In genomic region chr9:61436104-61436503, GRCm38 (mm10) we compare ENCODE assay signal across 15 mouse cellular contexts.
A peak's percentile ranks its signal among the peaks of the same experiment; 100 is the strongest.
DNase-seq lines count a peak whose midpoint lies in the region; ATAC-seq and TF ChIP-seq lines count a peak whose summit lies in the region.
"Had no signal": no experiment of that assay in that cellular context is flagged by ENCODE, and none has a peak within 500 bp of the region (broad histone marks: within the 10 kb centered on the region; RNA-seq: fewer than 3 reads in every experiment).

No protein-coding gene starts in this region.

- no peaks in the 10 kb centered on the region for H3K36me3 ChIP-seq in kidney, embryonic 14.5 days (ENCODE audit: control insufficient read depth, insufficient read depth, low read length)
- H3K36me3 ChIP-seq in midbrain, postnatal 0 days (ENCODE audit: insufficient read depth, low read length): no peaks in the 10 kb centered on the region
- H3K36me3 ChIP-seq in midbrain, embryonic 14.5 days (ENCODE audit: control insufficient read depth, insufficient read depth, low read length): no peaks in the 10 kb centered on the region
- no peaks in the 10 kb centered on the region for H3K36me3 ChIP-seq in neural tube, embryonic 15.5 days
- H3K36me3 ChIP-seq: embryonic facial prominence, embryonic 15.5 days; forebrain, embryonic 15.5 days; heart, embryonic 13.5 days; hindbrain, embryonic 12.5 days; liver, embryonic 15.5 days had no signal

- DNase-seq in cerebellum, postnatal 10 days: peak; percentile 55 to 58
- DNase-seq in cerebellum, postnatal 36 days: no peak
- peak; percentile 29 to 58 for DNase-seq in kidney, postnatal 25 days
- DNase-seq in midbrain, postnatal 0 days (ENCODE audit: low spot score): peak; percentile 35
- DNase-seq in midbrain, embryonic 14.5 days: no peak
- DNase-seq: thymus, postnatal 4 days had no signal

- H3K4me1 ChIP-seq in kidney, embryonic 14.5 days (ENCODE audit: control insufficient read depth, insufficient read depth, low read length): peaks cover 7% of the 10 kb centered on the region; the same call in 1 of the 2 replicates
- H3K4me1 ChIP-seq in midbrain, postnatal 0 days (ENCODE audit: insufficient read depth, low read length): peaks cover 6% of the 10 kb centered on the region; the same call in 1 of the 2 replicates
- peaks cover 18% of the 10 kb centered on the region for H3K4me1 ChIP-seq in midbrain, embryonic 14.5 days (ENCODE audit: control insufficient read depth, insufficient read depth, low read length)
- H3K4me1 ChIP-seq in neural tube, embryonic 15.5 days: peaks cover 26% of the 10 kb centered on the region
- H3K4me1 ChIP-seq: liver, embryonic 15.5 days had no signal

- no peak overlapping the region for H3K4me2 ChIP-seq in kidney, embryonic 14.5 days (replicated peaks; ENCODE audit: low read depth, low read length)
- no peak overlapping the region for H3K4me2 ChIP-seq in midbrain, postnatal 0 days (ENCODE audit: low read depth, low read length, poor library complexity, severe bottlenecking)
- no peak overlapping the region for H3K4me2 ChIP-seq in midbrain, embryonic 14.5 days (ENCODE audit: low read length)
- H3K4me2 ChIP-seq in neural tube, embryonic 15.5 days: no peak overlapping the region
- H3K4me2 ChIP-seq: embryonic facial prominence, embryonic 15.5 days; forebrain, embryonic 15.5 days; heart, embryonic 13.5 days; hindbrain, embryonic 12.5 days; liver, embryonic 15.5 days had no signal

- H3K9me3 ChIP-seq in kidney, embryonic 14.5 days (ENCODE audit: control insufficient read depth, low read length): no peaks in the 10 kb centered on the region
- H3K9me3 ChIP-seq in midbrain, postnatal 0 days (ENCODE audit: low read length): no peaks in the 10 kb centered on the region
- H3K9me3 ChIP-seq in midbrain, embryonic 14.5 days (ENCODE audit: control insufficient read depth, low read length): no peaks in the 10 kb centered on the region
- no peaks in the 10 kb centered on the region for H3K9me3 ChIP-seq in neural tube, embryonic 15.5 days (replicated peaks)
- H3K9me3 ChIP-seq: embryonic facial prominence, embryonic 15.5 days; forebrain, embryonic 15.5 days; hindbrain, embryonic 12.5 days; liver, embryonic 15.5 days had no signal

- H3K4me3 ChIP-seq in kidney, embryonic 14.5 days (ENCODE audit: low read length): no peak overlapping the region
- no peak overlapping the region for H3K4me3 ChIP-seq in midbrain, postnatal 0 days (ENCODE audit: low read depth, low read length)
- no peak overlapping the region for H3K4me3 ChIP-seq in midbrain, embryonic 14.5 days (replicated peaks; ENCODE audit: low read depth, low read length)
- H3K4me3 ChIP-seq in neural tube, embryonic 15.5 days (replicated peaks): no peak overlapping the region
- H3K4me3 ChIP-seq: embryonic facial prominence, embryonic 15.5 days; forebrain, embryonic 15.5 days; heart, embryonic 13.5 days; hindbrain, embryonic 12.5 days; liver, embryonic 15.5 days had no signal

- ATAC-seq in kidney, embryonic 14.5 days (ENCODE audit: low FRiP score, low TSS enrichment): no peak
- no peak for ATAC-seq in midbrain, postnatal 0 days (ENCODE audit: low FRiP score)
- ATAC-seq in midbrain, embryonic 14.5 days (ENCODE audit: low FRiP score, low TSS enrichment): no peak
- no peak for ATAC-seq in neural tube, embryonic 15.5 days (ENCODE audit: low FRiP score)
- ATAC-seq: activated CD4-positive, CD25-positive, alpha-beta regulatory T cell, adult 4 months; forebrain, embryonic 15.5 days; intestine, embryonic 16.5 days had no signal

- H3K27ac ChIP-seq in kidney, embryonic 14.5 days (ENCODE audit: low read depth, low read length): no peak overlapping the region
- H3K27ac ChIP-seq in midbrain, postnatal 0 days (ENCODE audit: low read depth, low read length): no peak overlapping the region
- H3K27ac ChIP-seq in midbrain, embryonic 14.5 days (replicated peaks; ENCODE audit: low read depth, low read length): no peak overlapping the region
- no peak overlapping the region for H3K27ac ChIP-seq in neural tube, embryonic 15.5 days (replicated peaks)
- H3K27ac ChIP-seq: forebrain, embryonic 15.5 days; heart, embryonic 13.5 days; hindbrain, embryonic 12.5 days; liver, embryonic 15.5 days had no signal

- 75% methylated on average over 2 of the region's 2 CpGs for WGBS in kidney, embryonic 14.5 days
- WGBS in midbrain, postnatal 0 days: 65% methylated on average over 2 of the region's 2 CpGs
- 74% methylated on average over 2 of the region's 2 CpGs for WGBS in midbrain, embryonic 14.5 days
- 79% methylated on average over 2 of the region's 2 CpGs for WGBS in neural tube, embryonic 15.5 days

- no peak overlapping the region for H3K9ac ChIP-seq in kidney, embryonic 14.5 days (ENCODE audit: low read depth, low read length)
- no peak overlapping the region for H3K9ac ChIP-seq in midbrain, postnatal 0 days (replicated peaks; ENCODE audit: low read length, poor library complexity, severe bottlenecking)
- no peak overlapping the region for H3K9ac ChIP-seq in midbrain, embryonic 14.5 days (replicated peaks; ENCODE audit: low read length)
- H3K9ac ChIP-seq in neural tube, embryonic 15.5 days (replicated peaks): no peak overlapping the region
- H3K9ac ChIP-seq: embryonic facial prominence, embryonic 15.5 days; forebrain, embryonic 15.5 days; heart, embryonic 13.5 days; hindbrain, embryonic 12.5 days; liver, embryonic 15.5 days had no signal

- TF ChIP-seq CTCF in midbrain, postnatal 0 days (IDR thresholded peaks at IDR 0.05): no peak

- H3K27me3 ChIP-seq in kidney, embryonic 14.5 days (ENCODE audit: control insufficient read depth, insufficient read depth, low read length): 0 out of 2 replicates have a peak, but pooled peaks cover 3% of the 10 kb centered on the region
- no peaks in the 10 kb centered on the region for H3K27me3 ChIP-seq in midbrain, postnatal 0 days (ENCODE audit: insufficient read depth, low read length)
- H3K27me3 ChIP-seq in midbrain, embryonic 14.5 days (ENCODE audit: control insufficient read depth, insufficient read depth, low read length): no peaks in the 10 kb centered on the region
- H3K27me3 ChIP-seq in neural tube, embryonic 15.5 days (replicated peaks): peaks cover 29% of the 10 kb centered on the region
- H3K27me3 ChIP-seq: embryonic facial prominence, embryonic 15.5 days; forebrain, embryonic 15.5 days had no signal

Comparison
In these comparisons a context has a peak if more than half of its experiments do, and no peak if none do; other contexts are left out.
1. DNase-seq: peak in cerebellum, postnatal 10 days (2 of 2), kidney, postnatal 25 days (2 of 2) and midbrain, postnatal 0 days (single experiment); none in cerebellum, postnatal 36 days (0 of 2) and midbrain, embryonic 14.5 days (single experiment).